Mouse (Mus musculus): ENCODE measurements around the gene Tec. TPM values are rescaled to one million over a fixed set of nuclear protein-coding genes. Genes with fewer than 3 reads are reported as not detected.
A peak's percentile ranks its signal among the peaks of the same experiment; 100 is the strongest.

The Tec gene
- 17.8 and 19.0 TPM in 2 replicates for polyA plus RNA-seq (2015; fragmentation: Nextera tagmentation; extraction: Ambion mirVana)

- Histone ChIP-seq H3K4me3 (peak within 1 kb of the TSS; percentile 75), H3K9me3 (replicated peaks) (peaks cover 3% of the 10 kb centered on the region; the same call in 1 of the 2 replicates), H3K27ac (peak within 1 kb of the TSS; percentile 80), H3K9ac (peak within 1 kb of the TSS; percentile 71), H3K4me1 (replicated peaks) (peaks cover 34% of the 10 kb centered on the region), H3K27me3 (no peaks in the 10 kb centered on the region; the same call in 1 of the 2 replicates), H3K4me2 (peak within 1 kb of the TSS; percentile 90), H3K36me3 (no peaks in the 10 kb centered on the region)
- peak; percentile 93 for ATAC-seq (replicated peaks; ENCODE audit: insufficient number of reproducible peaks, insufficient read depth, low FRiP score, low read depth)
- WGBS, result 1% methylated on average over 60 of the region's 60 CpGs
Measured at GRCm38 (mm10) chr5:72868091-72868875, at the start of gene Tec. Tec (minus strand) TSS chr5:72868483.

DNA sequence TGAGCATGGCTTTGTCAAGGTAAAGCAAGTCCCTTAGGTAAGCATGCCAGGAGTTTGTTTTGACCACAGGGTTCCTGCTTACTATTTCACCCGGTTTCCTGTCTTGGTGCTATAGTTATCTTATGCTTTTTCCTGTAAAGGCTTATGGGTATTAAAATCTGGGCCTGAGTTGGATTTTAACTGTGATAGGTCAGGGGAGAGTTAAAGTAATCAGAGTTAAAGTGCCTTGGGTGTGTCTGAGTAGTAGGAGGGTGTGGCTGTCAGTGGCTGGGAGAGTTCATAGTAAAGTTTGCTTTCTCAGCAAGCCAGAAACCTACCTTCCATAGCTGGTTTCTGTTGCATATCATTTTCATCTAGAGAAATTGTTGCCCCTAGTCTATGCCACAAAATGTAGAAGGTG lies 48.6 kb upstream of the Tec start:
- peak overlapping the region; percentile 73 for H3K4me2 ChIP-seq
- WGBS, result 21% methylated on average over 1 of the region's 1 CpGs

GRCm38 (mm10) chr5:72916048-72916447 lies 47.8 kb upstream of the Tec start:
- Histone ChIP-seq H3K36me3 (no peaks in the 10 kb centered on the region), H3K4me1 (replicated peaks) (peaks cover 34% of the 10 kb centered on the region), H3K9ac (peak overlapping the region; percentile 99), H3K4me3 (peak overlapping the region; percentile 88), H3K27ac (peak overlapping the region; percentile 98), H3K9me3 (replicated peaks) (no peaks in the 10 kb centered on the region), H3K27me3 (no peaks in the 10 kb centered on the region), H3K4me2 (peak overlapping the region; percentile 73)
- 23% methylated on average over 4 of the region's 4 CpGs for WGBS
- ATAC-seq (replicated peaks; ENCODE audit: insufficient number of reproducible peaks, insufficient read depth, low FRiP score, low read depth), result no peak

More for the DNA sequence above, 48.6 kb upstream of the Tec start:
- peak overlapping the region; percentile 98 for H3K27ac ChIP-seq
- ATAC-seq (replicated peaks; ENCODE audit: insufficient number of reproducible peaks, insufficient read depth, low FRiP score, low read depth), result no peak
- 0 out of 2 replicates have a peak overlapping the region, but pooled peaks have one; percentile 99 for H3K9ac ChIP-seq
- peak overlapping the region; percentile 88 for H3K4me3 ChIP-seq
- no peaks in the 10 kb centered on the region for H3K9me3 ChIP-seq (replicated peaks)
- no peaks in the 10 kb centered on the region for H3K36me3 ChIP-seq
- H3K27me3 ChIP-seq, result no peaks in the 10 kb centered on the region
- H3K4me1 ChIP-seq (replicated peaks), result peaks cover 34% of the 10 kb centered on the region

- peak; percentile 37 for ATAC-seq (replicated peaks; ENCODE audit: insufficient number of reproducible peaks, insufficient read depth, low FRiP score, low read depth)
- peak overlapping the region; percentile 73 for H3K4me2 ChIP-seq
- peak overlapping the region; percentile 98 for H3K27ac ChIP-seq
- H3K9ac ChIP-seq, result peak overlapping the region; percentile 99
- H3K4me1 ChIP-seq (replicated peaks), result peaks cover 37% of the 10 kb centered on the region
- H3K27me3 ChIP-seq, result no peaks in the 10 kb centered on the region
- no peaks in the 10 kb centered on the region for H3K9me3 ChIP-seq (replicated peaks)
- WGBS, result under 1% methylated on average over 66 of the region's 66 CpGs
- no peaks in the 10 kb centered on the region for H3K36me3 ChIP-seq
- H3K4me3 ChIP-seq, result peak overlapping the region; percentile 88
Measured at GRCm38 (mm10) chr5:72914633-72915561, 46.6 kb upstream of the Tec start.

- peak; percentile 94 for ATAC-seq (replicated peaks; ENCODE audit: insufficient number of reproducible peaks, insufficient read depth, low FRiP score, low read depth)
- Histone ChIP-seq H3K27me3 (no peaks in the 10 kb centered on the region), H3K4me2 (peak within 1 kb of the TSS; percentile 73), H3K27ac (peak within 1 kb of the TSS; percentile 98), H3K4me1 (replicated peaks) (peaks cover 33% of the 10 kb centered on the region), H3K36me3 (no peaks in the 10 kb centered on the region), H3K9me3 (replicated peaks) (no peaks in the 10 kb centered on the region), H3K9ac (peak within 1 kb of the TSS; percentile 99), H3K4me3 (peak within 1 kb of the TSS; percentile 88)
- under 1% methylated on average over 83 of the region's 83 CpGs for WGBS
Measured at GRCm38 (mm10) chr5:72913648-72914557, 45.6 kb upstream of the Tec start, which contains the start of gene Slain2. Slain2 (plus strand) TSS chr5:72914304.

- WGBS, result 81% methylated on average over 3 of the region's 3 CpGs
Measured at GRCm38 (mm10) chr5:72911284-72911683, 43.0 kb upstream of the Tec start.

DNA sequence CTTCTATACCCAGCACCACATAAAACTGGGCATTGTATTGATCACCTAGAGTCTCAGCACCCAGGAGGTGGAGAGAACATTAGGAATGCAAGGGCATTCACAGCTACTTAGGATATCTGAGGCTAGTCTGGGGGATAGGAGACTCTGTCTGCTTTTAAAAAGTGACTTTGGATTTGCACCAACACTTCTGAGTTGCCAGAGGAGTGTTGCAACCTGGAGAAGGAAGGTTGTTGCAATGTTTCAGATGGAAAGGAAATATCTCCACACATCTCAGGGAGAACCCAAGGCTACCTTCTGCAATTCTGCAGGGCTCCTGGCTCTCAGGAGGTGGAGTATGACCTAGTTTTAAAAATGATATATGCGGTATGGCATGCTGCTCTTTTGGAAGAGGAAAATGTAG lies 42.1 kb upstream of the Tec start:
- H3K4me2 ChIP-seq, result no peak overlapping the region
- H3K9ac ChIP-seq, result no peak overlapping the region
- peaks cover 33% of the 10 kb centered on the region for H3K4me1 ChIP-seq (replicated peaks)
- no peaks in the 10 kb centered on the region for H3K9me3 ChIP-seq (replicated peaks)
- H3K4me3 ChIP-seq, result no peak overlapping the region
- H3K27ac ChIP-seq, result no peak overlapping the region
- 84% methylated on average over 1 of the region's 1 CpGs for WGBS
- ATAC-seq (replicated peaks; ENCODE audit: insufficient number of reproducible peaks, insufficient read depth, low FRiP score, low read depth), result no peak
- H3K27me3 ChIP-seq, result no peaks in the 10 kb centered on the region
- H3K36me3 ChIP-seq, result no peaks in the 10 kb centered on the region

More at GRCm38 (mm10) chr5:72911284-72911683, 43.0 kb upstream of the Tec start:
- Histone ChIP-seq H3K27ac (no peak overlapping the region), H3K9ac (no peak overlapping the region), H3K4me2 (no peak overlapping the region), H3K36me3 (no peaks in the 10 kb centered on the region), H3K9me3 (replicated peaks) (no peaks in the 10 kb centered on the region), H3K27me3 (no peaks in the 10 kb centered on the region), H3K4me3 (no peak overlapping the region), H3K4me1 (replicated peaks) (peaks cover 32% of the 10 kb centered on the region)
- no peak for ATAC-seq (replicated peaks; ENCODE audit: insufficient number of reproducible peaks, insufficient read depth, low FRiP score, low read depth)

DNA sequence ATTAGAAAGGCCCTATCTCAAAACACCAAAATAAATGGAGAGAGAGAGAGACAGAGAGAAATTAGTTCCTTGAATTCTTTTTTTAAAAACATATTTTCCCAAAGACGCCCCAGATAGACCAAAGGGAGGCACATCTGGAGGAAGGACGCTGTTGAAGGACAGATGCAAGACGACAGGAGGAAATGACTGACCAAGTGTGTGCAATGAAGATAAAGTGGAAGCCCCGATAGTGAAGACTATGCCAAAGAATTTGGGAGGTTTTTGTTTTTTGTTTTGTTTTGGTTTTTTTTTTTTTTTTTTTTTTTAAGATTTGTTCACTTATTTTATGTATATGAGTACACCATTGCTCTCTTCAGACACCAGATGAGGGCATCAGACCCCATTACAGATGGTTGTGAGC lies 41.1 kb upstream of the Tec start:
- Histone ChIP-seq H3K27ac (no peak overlapping the region), H3K36me3 (no peaks in the 10 kb centered on the region), H3K27me3 (no peaks in the 10 kb centered on the region), H3K4me3 (no peak overlapping the region), H3K4me1 (replicated peaks) (peaks cover 36% of the 10 kb centered on the region), H3K9ac (no peak overlapping the region), H3K4me2 (no peak overlapping the region), H3K9me3 (replicated peaks) (no peaks in the 10 kb centered on the region)
- 56% methylated on average over 4 of the region's 4 CpGs for WGBS
- ATAC-seq (replicated peaks; ENCODE audit: insufficient number of reproducible peaks, insufficient read depth, low FRiP score, low read depth), result no peak

GRCm38 (mm10) chr5:72908324-72908936 lies 40.1 kb upstream of the Tec start:
- no peak overlapping the region for H3K4me3 ChIP-seq
- H3K9me3 ChIP-seq (replicated peaks), result no peaks in the 10 kb centered on the region
- H3K27me3 ChIP-seq, result no peaks in the 10 kb centered on the region
- no peak overlapping the region for H3K9ac ChIP-seq
- H3K36me3 ChIP-seq, result no peaks in the 10 kb centered on the region
- peaks cover 40% of the 10 kb centered on the region for H3K4me1 ChIP-seq (replicated peaks)
- H3K27ac ChIP-seq, result no peak overlapping the region
- H3K4me2 ChIP-seq, result no peak overlapping the region
- ATAC-seq (replicated peaks; ENCODE audit: insufficient number of reproducible peaks, insufficient read depth, low FRiP score, low read depth), result no peak
- WGBS, result 64% methylated on average over 8 of the region's 8 CpGs

DNA sequence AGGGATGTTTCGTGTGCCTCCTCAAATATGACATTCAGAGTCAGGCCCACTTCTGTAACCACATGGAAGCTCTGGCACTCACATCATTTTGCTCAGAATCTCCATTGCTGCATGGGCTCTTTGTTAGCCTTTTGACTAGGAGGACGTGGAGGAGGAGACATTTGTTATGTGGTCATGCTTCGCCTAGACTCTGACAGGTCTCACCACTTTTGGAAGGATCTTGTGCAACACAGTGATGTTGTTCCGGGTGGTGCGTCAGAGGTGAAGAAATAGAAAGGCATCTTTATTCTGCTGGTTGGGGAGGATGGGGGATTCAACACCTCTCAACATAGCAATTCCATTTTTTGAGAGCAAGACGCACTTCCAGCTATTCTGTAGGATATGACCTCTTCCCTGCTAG lies 39.1 kb upstream of the Tec start:
- no peak for ATAC-seq (replicated peaks; ENCODE audit: insufficient number of reproducible peaks, insufficient read depth, low FRiP score, low read depth)
- peaks cover 41% of the 10 kb centered on the region for H3K4me1 ChIP-seq (replicated peaks)

More for the DNA sequence above, 39.1 kb upstream of the Tec start:
- H3K27ac ChIP-seq, result no peak overlapping the region
- no peaks in the 10 kb centered on the region for H3K36me3 ChIP-seq
- H3K9me3 ChIP-seq (replicated peaks), result no peaks in the 10 kb centered on the region
- no peak overlapping the region for H3K9ac ChIP-seq
- no peaks in the 10 kb centered on the region for H3K27me3 ChIP-seq
- no peak overlapping the region for H3K4me3 ChIP-seq
- H3K4me2 ChIP-seq, result no peak overlapping the region
- 83% methylated on average over 6 of the region's 6 CpGs for WGBS

Data from heart, embryonic 15.5 days (tissue).